Mouse (Mus musculus): ENCODE data around the gene Msh6.
A peak's percentile ranks its signal among the peaks of the same experiment; 100 is the strongest.
"Not testable (repeated sequence)": the region's sequence is repeated elsewhere in the genome, so short reads cannot be mapped to it uniquely, and the experiment has no call there.

The Msh6 gene

GRCm38 (mm10) chr17:87974629-87975228, at the start of gene Msh6:
Msh6 (plus strand) TSS chr17:87975062.
- peak; percentile 97 for DNase-seq

GRCm38 (mm10) chr17:87934326-87934725, 40.5 kb upstream of the Msh6 start:
- DNase-seq, result no peak

GRCm38 (mm10) chr17:87934736-87935135, 40.1 kb upstream of the Msh6 start:
- DNase-seq, result no peak

- no peak for DNase-seq
Measured at GRCm38 (mm10) chr17:87936156-87936555, 38.7 kb upstream of the Msh6 start.

- peak; percentile 71 for DNase-seq
Measured at GRCm38 (mm10) chr17:87948965-87949584, 25.8 kb upstream of the Msh6 start.

GRCm38 (mm10) chr17:87954618-87955124, 20.2 kb upstream of the Msh6 start:
- DNase-seq, result not testable (repeated sequence)

GRCm38 (mm10) chr17:87957096-87957840, 17.6 kb upstream of the Msh6 start:
- DNase-seq, result no peak

GRCm38 (mm10) chr17:87958283-87958682, 16.6 kb upstream of the Msh6 start:
- peak; percentile 25 for DNase-seq

GRCm38 (mm10) chr17:87959406-87959805, 15.5 kb upstream of the Msh6 start:
- not testable (repeated sequence) for DNase-seq

GRCm38 (mm10) chr17:87959931-87960330, 14.9 kb upstream of the Msh6 start:
- not testable (repeated sequence) for DNase-seq

GRCm38 (mm10) chr17:87963081-87964075, 11.5 kb upstream of the Msh6 start:
- no peak for DNase-seq

GRCm38 (mm10) chr17:87968483-87968926, 6.4 kb upstream of the Msh6 start:
- DNase-seq, result peak; percentile 33

- not testable (repeated sequence) for DNase-seq
Measured at GRCm38 (mm10) chr17:87971696-87972591, 2.9 kb upstream of the Msh6 start.

GRCm38 (mm10) chr17:87972856-87973255, 2.0 kb upstream of the Msh6 start:
- DNase-seq, result no peak

- no peak for DNase-seq
Measured at GRCm38 (mm10) chr17:87973261-87974167, 1.3 kb upstream of the Msh6 start.

GRCm38 (mm10) chr17:87975229-87975853, 479 bp downstream of the Msh6 start:
- DNase-seq, result peak; percentile 71

GRCm38 (mm10) chr17:87976154-87976806, 1.4 kb downstream of the Msh6 start:
- DNase-seq, result no peak

GRCm38 (mm10) chr17:87976927-87977326, 2.1 kb downstream of the Msh6 start:
- not testable (repeated sequence) for DNase-seq

GRCm38 (mm10) chr17:87979696-87980095, 4.8 kb downstream of the Msh6 start:
- DNase-seq, result not testable (repeated sequence)

Data from retina, postnatal 1 day (tissue).